Mouse (Mus musculus): ENCODE results near the gene Ankrd28. TPM values are rescaled to one million over a fixed set of nuclear protein-coding genes. Genes with fewer than 3 reads are reported as not detected.
"Not testable (repeated sequence)": the region's sequence is repeated elsewhere in the genome, so short reads cannot be mapped to it uniquely, and the experiment has no call there.

Gene Ankrd28
- polyA plus RNA-seq, 1 experiment from 2014 or later, result 7.9 TPM

- H3K4me2 ChIP-seq, result no peak overlapping the region
- WGBS (ENCODE audit: insufficient replicate concordance), result 86% methylated on average over 2 of the region's 2 CpGs
- no peak for ATAC-seq (replicated peaks; ENCODE audit: insufficient number of reproducible peaks, low FRiP score, low TSS enrichment)
- no peak overlapping the region for H3K9ac ChIP-seq (ENCODE audit: low read depth, low read length)
- no peak overlapping the region for H3K27ac ChIP-seq (ENCODE audit: low read depth, low read length)
- no peaks in the 10 kb centered on the region for H3K9me3 ChIP-seq (replicated peaks; ENCODE audit: control insufficient read depth, low read length)
- no peak overlapping the region for H3K4me3 ChIP-seq (ENCODE audit: low read depth, low read length)
- peaks cover 2% of the 10 kb centered on the region; the same call in 1 of the 2 replicates for H3K36me3 ChIP-seq (ENCODE audit: control insufficient read depth, insufficient read depth, low read length)
- H3K27me3 ChIP-seq (ENCODE audit: control insufficient read depth, insufficient read depth, low read length), result no peaks in the 10 kb centered on the region
- no peaks in the 10 kb centered on the region for H3K4me1 ChIP-seq (ENCODE audit: control insufficient read depth, insufficient read depth, low read length)
Observed at GRCm38 (mm10) chr14:31759195-31759594, 71.3 kb downstream of the Ankrd28 start.

- not testable (repeated sequence) for H3K4me2 ChIP-seq; H3K9ac ChIP-seq (ENCODE audit: low read depth, low read length); H3K4me1 ChIP-seq (ENCODE audit: control insufficient read depth, insufficient read depth, low read length); H3K27me3 ChIP-seq (ENCODE audit: control insufficient read depth, insufficient read depth, low read length); H3K9me3 ChIP-seq (replicated peaks; ENCODE audit: control insufficient read depth, low read length); H3K36me3 ChIP-seq (ENCODE audit: control insufficient read depth, insufficient read depth, low read length); H3K4me3 ChIP-seq (ENCODE audit: low read depth, low read length); ATAC-seq (replicated peaks; ENCODE audit: insufficient number of reproducible peaks, low FRiP score, low TSS enrichment); H3K27ac ChIP-seq (ENCODE audit: low read depth, low read length)
- WGBS (ENCODE audit: insufficient replicate concordance), result 90% methylated on average over 3 of the region's 3 CpGs
Observed at GRCm38 (mm10) chr14:31758410-31758809, 72.0 kb downstream of the Ankrd28 start.

DNA sequence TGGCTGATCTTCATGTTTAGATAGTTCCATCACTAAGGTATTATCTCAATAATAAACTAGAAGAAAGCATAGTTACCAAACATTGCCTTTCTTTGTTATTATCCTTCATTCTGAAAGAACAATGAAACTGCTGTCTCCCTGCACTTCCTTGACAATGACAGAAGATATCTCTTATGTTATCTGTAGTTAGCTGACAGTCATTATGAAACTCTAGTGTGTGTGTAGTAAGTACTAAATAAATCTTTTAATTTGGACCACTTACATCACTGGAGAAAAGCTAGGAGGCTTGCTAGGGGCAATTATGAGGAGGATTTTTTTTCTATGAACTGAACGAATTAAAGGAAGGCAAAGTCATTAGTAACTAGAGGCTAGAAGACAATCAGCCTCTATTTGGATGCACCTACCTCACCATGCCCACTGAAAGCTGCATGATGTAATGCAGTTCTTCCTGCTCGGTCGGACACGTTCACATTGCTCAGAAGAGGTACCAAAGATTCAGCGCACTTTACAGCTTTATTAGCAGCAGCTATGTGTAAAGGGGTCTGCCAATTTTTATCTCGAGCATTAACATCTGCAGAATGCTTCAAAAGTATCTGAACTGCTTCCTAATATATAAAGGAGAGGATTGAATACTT, 82.1 kb downstream of the Ankrd28 start:
- Histone ChIP-seq H3K27ac (ENCODE audit: low read depth, low read length) (no peak overlapping the region), H3K4me3 (ENCODE audit: low read depth, low read length) (no peak overlapping the region), H3K9ac (ENCODE audit: low read depth, low read length) (no peak overlapping the region), H3K27me3 (ENCODE audit: control insufficient read depth, insufficient read depth, low read length) (no peaks in the 10 kb centered on the region), H3K36me3 (ENCODE audit: control insufficient read depth, insufficient read depth, low read length) (0 out of 2 replicates have a peak, but pooled peaks cover 2% of the 10 kb centered on the region), H3K4me1 (ENCODE audit: control insufficient read depth, insufficient read depth, low read length) (no peaks in the 10 kb centered on the region), H3K4me2 (no peak overlapping the region), H3K9me3 (replicated peaks; ENCODE audit: control insufficient read depth, low read length) (no peaks in the 10 kb centered on the region)
- 69% methylated on average over 6 of the region's 6 CpGs for WGBS (ENCODE audit: insufficient replicate concordance)
- ATAC-seq (replicated peaks; ENCODE audit: insufficient number of reproducible peaks, low FRiP score, low TSS enrichment), result no peak

- H3K9me3 ChIP-seq (replicated peaks; ENCODE audit: control insufficient read depth, low read length), result no peaks in the 10 kb centered on the region
- no peak for ATAC-seq (replicated peaks; ENCODE audit: insufficient number of reproducible peaks, low FRiP score, low TSS enrichment)
- WGBS (ENCODE audit: insufficient replicate concordance), result 35% methylated on average over 3 of the region's 3 CpGs
- no peaks in the 10 kb centered on the region for H3K27me3 ChIP-seq (ENCODE audit: control insufficient read depth, insufficient read depth, low read length)
- H3K4me2 ChIP-seq, result no peak overlapping the region
- no peak overlapping the region for H3K9ac ChIP-seq (ENCODE audit: low read depth, low read length)
- H3K4me3 ChIP-seq (ENCODE audit: low read depth, low read length), result no peak overlapping the region
- H3K27ac ChIP-seq (ENCODE audit: low read depth, low read length), result no peak overlapping the region
- 0 out of 2 replicates have a peak, but pooled peaks cover 2% of the 10 kb centered on the region for H3K36me3 ChIP-seq (ENCODE audit: control insufficient read depth, insufficient read depth, low read length)
- no peaks in the 10 kb centered on the region for H3K4me1 ChIP-seq (ENCODE audit: control insufficient read depth, insufficient read depth, low read length)
Observed at GRCm38 (mm10) chr14:31742523-31742922, 87.9 kb downstream of the Ankrd28 start.

- no peaks in the 10 kb centered on the region for H3K4me1 ChIP-seq (ENCODE audit: control insufficient read depth, insufficient read depth, low read length)
- no peak overlapping the region for H3K4me2 ChIP-seq
- no peaks in the 10 kb centered on the region for H3K27me3 ChIP-seq (ENCODE audit: control insufficient read depth, insufficient read depth, low read length)
- WGBS (ENCODE audit: insufficient replicate concordance), result 56% methylated on average over 2 of the region's 2 CpGs
- H3K36me3 ChIP-seq (ENCODE audit: control insufficient read depth, insufficient read depth, low read length), result no peaks in the 10 kb centered on the region
- H3K4me3 ChIP-seq (ENCODE audit: low read depth, low read length), result no peak overlapping the region
- no peak overlapping the region for H3K9ac ChIP-seq (ENCODE audit: low read depth, low read length)
- no peak overlapping the region for H3K27ac ChIP-seq (ENCODE audit: low read depth, low read length)
- no peaks in the 10 kb centered on the region for H3K9me3 ChIP-seq (replicated peaks; ENCODE audit: control insufficient read depth, low read length)
- no peak for ATAC-seq (replicated peaks; ENCODE audit: insufficient number of reproducible peaks, low FRiP score, low TSS enrichment)
Observed at GRCm38 (mm10) chr14:31734811-31735210, 95.6 kb downstream of the Ankrd28 start.

DNA sequence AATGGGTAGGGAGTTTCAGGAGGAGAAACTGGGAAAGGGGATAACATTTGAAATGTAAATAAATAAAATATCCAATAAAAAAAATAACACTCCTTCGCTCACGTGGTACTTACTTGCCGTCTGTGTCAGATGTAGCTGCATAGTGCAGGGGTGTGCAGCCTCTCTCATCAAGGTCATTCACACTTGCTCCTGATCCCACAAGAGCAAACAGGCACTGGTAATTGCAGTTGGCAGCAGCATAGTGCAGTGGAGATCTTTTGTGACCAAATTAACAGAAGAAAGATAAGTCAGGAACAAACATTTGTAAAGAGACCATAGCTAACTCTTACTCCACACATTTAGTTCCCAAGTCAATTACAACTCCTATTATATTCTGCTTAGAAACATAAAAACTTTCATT, 102.9 kb downstream of the Ankrd28 start:
- Histone ChIP-seq H3K9me3 (replicated peaks; ENCODE audit: control insufficient read depth, low read length) (no peaks in the 10 kb centered on the region), H3K36me3 (ENCODE audit: control insufficient read depth, insufficient read depth, low read length) (no peaks in the 10 kb centered on the region; the same call in 1 of the 2 replicates), H3K4me3 (ENCODE audit: low read depth, low read length) (no peak overlapping the region), H3K9ac (ENCODE audit: low read depth, low read length) (no peak overlapping the region), H3K27ac (ENCODE audit: low read depth, low read length) (no peak overlapping the region), H3K4me1 (ENCODE audit: control insufficient read depth, insufficient read depth, low read length) (no peaks in the 10 kb centered on the region), H3K4me2 (no peak overlapping the region), H3K27me3 (ENCODE audit: control insufficient read depth, insufficient read depth, low read length) (no peaks in the 10 kb centered on the region)
- ATAC-seq (replicated peaks; ENCODE audit: insufficient number of reproducible peaks, low FRiP score, low TSS enrichment), result no peak
- WGBS (ENCODE audit: insufficient replicate concordance), result 74% methylated on average over 3 of the region's 3 CpGs

DNA sequence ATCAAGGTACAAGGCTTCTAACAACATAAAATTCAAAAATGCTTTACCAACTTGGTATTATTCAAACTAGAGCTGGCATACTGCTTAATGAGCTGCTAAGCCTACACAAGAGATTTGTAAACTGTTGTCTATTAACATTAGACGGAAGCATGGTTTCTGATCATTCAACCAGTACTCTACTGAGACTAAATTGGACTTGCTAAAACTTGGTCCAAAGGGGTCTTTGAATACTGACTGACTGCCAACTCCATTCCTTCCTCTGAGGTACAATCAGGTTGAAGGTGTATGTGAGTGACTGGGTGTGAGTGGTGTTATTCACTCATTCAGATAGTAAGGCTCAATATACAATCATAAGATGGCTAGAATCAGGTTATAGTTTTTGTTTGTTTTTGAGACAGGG, 107.7 kb downstream of the Ankrd28 start:
- no peak overlapping the region for H3K9ac ChIP-seq (ENCODE audit: low read depth, low read length)
- ATAC-seq (replicated peaks; ENCODE audit: insufficient number of reproducible peaks, low FRiP score, low TSS enrichment), result no peak
- 94% methylated on average over 1 of the region's 1 CpGs for WGBS (ENCODE audit: insufficient replicate concordance)
- H3K4me1 ChIP-seq (ENCODE audit: control insufficient read depth, insufficient read depth, low read length), result no peaks in the 10 kb centered on the region
- H3K27ac ChIP-seq (ENCODE audit: low read depth, low read length), result no peak overlapping the region
- no peak overlapping the region for H3K4me2 ChIP-seq
- no peaks in the 10 kb centered on the region for H3K27me3 ChIP-seq (ENCODE audit: control insufficient read depth, insufficient read depth, low read length)
- no peaks in the 10 kb centered on the region for H3K9me3 ChIP-seq (replicated peaks; ENCODE audit: control insufficient read depth, low read length)
- H3K36me3 ChIP-seq (ENCODE audit: control insufficient read depth, insufficient read depth, low read length), result peaks cover 9% of the 10 kb centered on the region
- no peak overlapping the region for H3K4me3 ChIP-seq (ENCODE audit: low read depth, low read length)

DNA sequence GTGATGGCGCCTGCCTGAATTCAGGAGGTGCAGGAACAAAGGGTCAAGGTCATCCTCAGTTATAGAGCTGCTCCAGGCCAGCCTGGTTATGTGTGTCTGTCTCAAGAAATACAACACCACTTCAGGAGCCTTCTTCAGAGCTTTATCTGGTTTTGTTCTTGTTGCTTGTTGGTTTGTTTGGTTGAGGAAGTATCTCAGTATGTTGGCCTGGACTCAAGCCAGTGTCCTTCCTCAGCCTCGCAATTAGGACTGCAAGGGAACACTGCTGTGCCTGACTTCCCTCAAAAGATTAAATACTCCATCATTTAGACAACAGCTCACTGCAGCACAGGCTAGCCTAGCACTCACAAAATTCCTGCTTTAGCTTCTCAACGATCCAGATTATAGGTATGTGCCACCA, 109.2 kb downstream of the Ankrd28 start:
- Histone ChIP-seq H3K4me1 (ENCODE audit: control insufficient read depth, insufficient read depth, low read length) (no peaks in the 10 kb centered on the region), H3K9me3 (replicated peaks; ENCODE audit: control insufficient read depth, low read length) (no peaks in the 10 kb centered on the region), H3K4me2 (no peak overlapping the region), H3K4me3 (ENCODE audit: low read depth, low read length) (no peak overlapping the region), H3K36me3 (ENCODE audit: control insufficient read depth, insufficient read depth, low read length) (peaks cover 9% of the 10 kb centered on the region; the same call in 1 of the 2 replicates), H3K9ac (ENCODE audit: low read depth, low read length) (no peak overlapping the region), H3K27me3 (ENCODE audit: control insufficient read depth, insufficient read depth, low read length) (no peaks in the 10 kb centered on the region), H3K27ac (ENCODE audit: low read depth, low read length) (no peak overlapping the region)
- no peak for ATAC-seq (replicated peaks; ENCODE audit: insufficient number of reproducible peaks, low FRiP score, low TSS enrichment)
- WGBS (ENCODE audit: insufficient replicate concordance), result 84% methylated on average over 3 of the region's 3 CpGs

DNA sequence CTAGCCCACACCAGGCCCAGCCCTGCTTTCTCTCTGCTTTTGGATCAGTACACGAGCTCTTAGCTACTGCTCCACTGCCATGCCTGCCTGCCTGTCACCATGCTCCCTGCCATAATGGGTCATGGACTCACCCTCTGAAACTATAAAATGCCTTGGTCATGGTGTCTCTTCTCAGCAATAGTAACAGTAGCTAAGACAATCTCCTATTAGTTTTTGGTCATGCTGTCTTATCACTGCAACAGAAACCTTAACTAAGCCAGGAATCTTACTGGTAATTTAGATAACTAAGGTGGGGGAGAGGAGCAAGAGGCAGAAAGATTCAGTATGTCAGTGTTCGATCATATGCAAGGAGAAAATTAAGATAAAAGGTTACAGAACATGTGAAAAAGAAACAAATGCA, 112.1 kb downstream of the Ankrd28 start:
- H3K9ac ChIP-seq (ENCODE audit: low read depth, low read length), result no peak overlapping the region
- no peaks in the 10 kb centered on the region for H3K9me3 ChIP-seq (replicated peaks; ENCODE audit: control insufficient read depth, low read length)
- H3K27ac ChIP-seq (ENCODE audit: low read depth, low read length), result no peak overlapping the region
- no peak overlapping the region for H3K4me2 ChIP-seq
- H3K4me3 ChIP-seq (ENCODE audit: low read depth, low read length), result no peak overlapping the region
- no peaks in the 10 kb centered on the region for H3K27me3 ChIP-seq (ENCODE audit: control insufficient read depth, insufficient read depth, low read length)
- WGBS (ENCODE audit: insufficient replicate concordance), result 80% methylated on average over 2 of the region's 2 CpGs
- peaks cover 9% of the 10 kb centered on the region; the same call in 1 of the 2 replicates for H3K36me3 ChIP-seq (ENCODE audit: control insufficient read depth, insufficient read depth, low read length)
- no peak for ATAC-seq (replicated peaks; ENCODE audit: insufficient number of reproducible peaks, low FRiP score, low TSS enrichment)
- no peaks in the 10 kb centered on the region for H3K4me1 ChIP-seq (ENCODE audit: control insufficient read depth, insufficient read depth, low read length)
